In the genomic region with DNA sequence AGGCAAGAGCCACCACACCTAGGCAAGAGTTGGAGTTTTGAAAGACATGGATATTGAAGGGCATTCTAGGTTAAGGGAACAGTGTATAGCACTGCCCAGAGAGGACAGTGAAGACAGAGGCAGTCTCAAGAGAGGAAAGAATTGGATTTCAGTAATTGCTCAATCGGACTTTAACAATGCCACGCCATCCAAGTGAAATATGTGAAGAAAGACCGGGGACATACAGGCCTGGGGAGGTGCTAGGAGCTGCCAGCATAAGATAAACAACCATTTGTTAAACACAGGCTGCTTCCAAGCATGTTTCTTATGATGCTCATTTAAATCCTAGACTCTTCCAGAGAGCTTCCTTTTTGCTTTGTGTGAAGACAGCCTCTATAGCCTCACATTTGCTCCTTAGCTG, we compare ENCODE assay signal across 25 mouse cellular contexts.
"Had no signal": no experiment of that assay in that cellular context is flagged by ENCODE, and none has a peak within 500 bp of the region (broad histone marks: within the 10 kb centered on the region; RNA-seq: fewer than 3 reads in every experiment).

No protein-coding gene starts in this region.

- H3K9me3 ChIP-seq: heart, embryonic 13.5 days; heart, embryonic 15.5 days; hindbrain, embryonic 13.5 days; hindbrain, embryonic 15.5 days; kidney, embryonic 15.5 days; limb, embryonic 13.5 days; limb, embryonic 15.5 days had no signal

- ATAC-seq: forebrain, postnatal 0 days; hindbrain, postnatal 0 days had no signal

- H3K4me1 ChIP-seq: kidney, embryonic 15.5 days; limb, embryonic 15.5 days had no signal

- H3K4me2 ChIP-seq: heart, embryonic 11.5 days; heart, embryonic 13.5 days; heart, embryonic 15.5 days; hindbrain, embryonic 13.5 days; hindbrain, embryonic 15.5 days; kidney, embryonic 15.5 days; limb, embryonic 13.5 days; limb, embryonic 15.5 days had no signal

- H3K27ac ChIP-seq: heart, adult 2 months; heart, embryonic 13.5 days; heart, embryonic 15.5 days; hindbrain, embryonic 13.5 days; hindbrain, embryonic 15.5 days; hindbrain, postnatal 0 days; kidney, embryonic 15.5 days; kidney, postnatal 0 days; limb, embryonic 13.5 days; limb, embryonic 15.5 days had no signal

- H3K36me3 ChIP-seq: heart, embryonic 13.5 days; heart, embryonic 15.5 days; hindbrain, embryonic 13.5 days; hindbrain, embryonic 15.5 days; kidney, embryonic 15.5 days; limb, embryonic 13.5 days; limb, embryonic 15.5 days had no signal

- H3K4me3 ChIP-seq: heart, adult 2 months; heart, embryonic 13.5 days; heart, embryonic 15.5 days; hindbrain, embryonic 13.5 days; hindbrain, embryonic 15.5 days; kidney, embryonic 15.5 days; limb, embryonic 13.5 days; limb, embryonic 15.5 days had no signal

- DNase-seq: forebrain, postnatal 0 days; gastrocnemius, postnatal 14 days; gastrocnemius, postnatal 36 days; heart, adult 11 months; heart, adult 2 months; heart, postnatal 14 days; heart, postnatal 36 days; kidney, adult 11 months; kidney, adult 2 months; kidney, adult 9 months; kidney, postnatal 14 days; kidney, postnatal 36 days; layer of hippocampus, adult 9-11 months; layer of hippocampus, postnatal 36 days; left cerebral cortex, postnatal 4 days had no signal

- H3K9ac ChIP-seq: forebrain, postnatal 0 days; heart, embryonic 13.5 days; heart, embryonic 15.5 days; hindbrain, embryonic 13.5 days; hindbrain, embryonic 15.5 days; kidney, embryonic 15.5 days; limb, embryonic 13.5 days; limb, embryonic 15.5 days had no signal

- H3K27me3 ChIP-seq: heart, embryonic 13.5 days; heart, embryonic 15.5 days; hindbrain, embryonic 15.5 days; kidney, embryonic 15.5 days; limb, embryonic 13.5 days; limb, embryonic 15.5 days had no signal
